Mouse (Mus musculus) midbrain, embryonic 11.5 days (tissue): ENCODE results near the gene Pex19. TPM values are rescaled to one million over a fixed set of nuclear protein-coding genes. Genes with fewer than 3 reads are reported as not detected.

Source experiments
- polyA plus RNA-seq: library from polyadenylated mRNA; unstranded; fragments of >200 nt; fragmentation: Nextera tagmentation; extraction: Ambion mirVana; gene quantifications from 2 replicates; pipeline ENCODE4 v1.2.1, GENCODE M21; 2014

Gene Pex19
- polyA plus RNA-seq, 1 experiment from 2014 or later = 153 TPM

Other genes starting within 250 kb of the Pex19 start
- not detected in 2 replicates for gene Gm10521, start 231.1 kb upstream of the Pex19 start, polyA plus RNA-seq
- gene Slamf6, start 209.2 kb upstream of the Pex19 start, polyA plus RNA-seq = not detected in 2 replicates
- 49.3 and 52.9 TPM in 2 replicates for gene Vangl2, start 98.3 kb upstream of the Pex19 start, polyA plus RNA-seq
- gene Nhlh1, start 69.2 kb upstream of the Pex19 start, polyA plus RNA-seq = 10.7 and 11.0 TPM in 2 replicates
- 178 and 194 TPM in 2 replicates for gene Copa, start 44.2 kb upstream of the Pex19 start, polyA plus RNA-seq
- 107 and 108 TPM in 2 replicates for gene Ncstn, start 44.0 kb upstream of the Pex19 start, polyA plus RNA-seq
- gene Dcaf8, start 21.3 kb downstream of the Pex19 start, polyA plus RNA-seq = 93.9 and 100.0 TPM in 2 replicates
- gene Pea15a, start 80.0 kb downstream of the Pex19 start, polyA plus RNA-seq = 332 and 337 TPM in 2 replicates
- gene Casq1, start 93.1 kb downstream of the Pex19 start, polyA plus RNA-seq = 1.4 and 2.1 TPM in 2 replicates
- gene Atp1a4, start 131.7 kb downstream of the Pex19 start, polyA plus RNA-seq = not detected in 2 replicates
- 47.2 and 55.1 TPM in 2 replicates for gene Igsf8, start 134.9 kb downstream of the Pex19 start, polyA plus RNA-seq
- 1.4 and 1.9 TPM in 2 replicates for gene Atp1a2, start 171.3 kb downstream of the Pex19 start, polyA plus RNA-seq
- 0.37 and 0.43 TPM in 2 replicates for gene Kcnj9, start 202.6 kb downstream of the Pex19 start, polyA plus RNA-seq
- 0.75 TPM in 2 replicates for gene Kcnj10, start 214.5 kb downstream of the Pex19 start, polyA plus RNA-seq
- 11.0 and 12.2 TPM in 2 replicates for gene Pigm, start 249.8 kb downstream of the Pex19 start, polyA plus RNA-seq